Mouse (Mus musculus): ENCODE data around the gene Ehbp1.

DNA sequence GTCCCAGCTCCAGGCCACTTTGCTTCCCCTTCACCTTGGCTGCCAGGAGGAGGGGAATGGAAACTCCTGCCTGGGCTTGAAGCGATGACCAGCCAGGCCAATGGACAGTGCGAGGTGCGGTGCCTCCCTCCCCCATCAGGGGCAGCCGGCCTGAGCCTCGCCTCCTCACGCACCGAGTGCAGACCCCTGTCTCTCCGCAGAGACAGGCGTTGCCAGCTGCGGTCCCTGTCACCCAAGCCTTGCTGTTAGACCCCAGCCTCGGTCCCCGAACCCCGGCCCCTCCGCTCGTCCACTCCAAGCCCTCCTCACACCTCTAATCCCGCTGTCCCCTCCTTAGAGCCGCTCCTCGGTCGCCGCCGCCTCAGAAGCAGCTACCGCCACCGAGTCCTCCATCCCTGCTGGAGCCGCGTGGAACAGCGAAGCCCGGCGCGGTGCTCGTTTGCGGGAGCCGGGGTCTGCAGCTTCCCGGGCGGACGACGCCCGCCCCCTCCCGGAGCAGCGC lies 55.7 kb downstream of the Ehbp1 start:
- no peak for TF ChIP-seq TBP (conservative IDR thresholded peaks at IDR 0.05; ENCODE audit: low read depth, low read length)
- TF ChIP-seq JUND (conservative IDR thresholded peaks at IDR 0.05; ENCODE audit: low read depth, low read length): no peak
- no peak for TF ChIP-seq MAZ (IDR thresholded peaks at IDR 0.05; ENCODE audit: low read depth, low read length)

All from CH12.LX (cell line).